Mouse (Mus musculus): Measurements from ENCODE around the gene Col28a1. TPM values are rescaled to one million over a fixed set of nuclear protein-coding genes. Genes with fewer than 3 reads are reported as not detected.
"Not testable (repeated sequence)": the region's sequence is repeated elsewhere in the genome, so short reads cannot be mapped to it uniquely, and the experiment has no call there.

Col28a1 gene
- polyA plus RNA-seq, 1 experiment from 2014 or later = 0.61 TPM

DNA sequence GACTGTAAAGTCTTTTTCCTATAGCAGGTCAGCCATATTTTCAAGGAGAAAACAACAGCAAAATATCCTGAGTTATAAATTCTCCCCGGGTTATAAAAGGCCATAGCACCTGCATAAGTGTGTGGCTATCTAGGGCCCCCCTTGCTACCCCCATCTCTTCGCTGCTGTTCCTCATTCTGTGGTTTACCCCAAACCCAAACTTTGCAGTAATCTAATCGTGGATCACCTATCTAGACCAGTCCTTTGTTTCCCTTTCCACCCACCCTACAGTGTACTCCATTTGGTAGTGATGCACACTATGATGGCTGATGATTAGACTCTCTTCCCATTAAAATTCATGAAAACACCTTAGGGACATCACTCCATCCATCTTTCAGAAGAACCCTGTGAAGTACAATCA lies 125.3 kb downstream of the Col28a1 start:
- H3K4me1 ChIP-seq = no peaks in the 10 kb centered on the region
- no peak overlapping the region for H3K27ac ChIP-seq (replicated peaks)
- no peak for ATAC-seq (replicated peaks)
- no peaks in the 10 kb centered on the region for H3K36me3 ChIP-seq
- 89% methylated on average over 3 of the region's 3 CpGs for WGBS
- H3K9ac ChIP-seq (replicated peaks) = no peak overlapping the region
- H3K4me3 ChIP-seq = no peak overlapping the region
- H3K9me3 ChIP-seq = no peaks in the 10 kb centered on the region
- H3K27me3 ChIP-seq = no peaks in the 10 kb centered on the region
- H3K4me2 ChIP-seq (replicated peaks) = no peak overlapping the region

GRCm38 (mm10) chr6:8066208-8066607 lies 126.2 kb downstream of the Col28a1 start:
- no peak overlapping the region for H3K9ac ChIP-seq (replicated peaks)
- H3K9me3 ChIP-seq = no peaks in the 10 kb centered on the region
- no peak for ATAC-seq (replicated peaks)
- H3K4me2 ChIP-seq (replicated peaks) = no peak overlapping the region
- H3K27ac ChIP-seq (replicated peaks) = no peak overlapping the region
- H3K36me3 ChIP-seq = no peaks in the 10 kb centered on the region
- H3K27me3 ChIP-seq = no peaks in the 10 kb centered on the region
- no peaks in the 10 kb centered on the region for H3K4me1 ChIP-seq
- WGBS = 49% methylated on average over 3 of the region's 3 CpGs
- no peak overlapping the region for H3K4me3 ChIP-seq

DNA sequence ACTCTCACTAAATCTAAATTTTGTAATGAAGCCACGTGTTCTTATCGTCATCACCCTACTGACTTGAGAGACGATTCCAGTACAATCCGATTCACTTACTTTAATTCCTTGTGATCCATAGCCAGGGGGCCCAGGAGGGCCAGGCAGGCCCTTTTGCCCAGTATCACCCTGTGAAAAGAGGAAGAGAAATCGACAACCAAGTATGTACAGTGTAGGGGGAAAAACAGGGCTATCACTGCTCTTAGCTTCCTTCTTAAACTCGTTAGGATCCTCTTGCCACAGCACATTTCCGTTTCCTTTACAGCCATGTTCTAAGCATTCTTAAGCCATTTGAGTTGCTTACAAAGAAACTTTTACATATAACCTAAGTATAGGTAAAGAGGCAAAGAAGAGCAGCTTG lies 133.2 kb downstream of the Col28a1 start:
- no peak for ATAC-seq (replicated peaks)

GRCm38 (mm10) chr6:8048216-8048615 lies 144.2 kb downstream of the Col28a1 start:
- H3K4me3 ChIP-seq = no peak overlapping the region
- no peak for ATAC-seq (replicated peaks)
- 84% methylated on average over 2 of the region's 2 CpGs for WGBS

More for the DNA sequence above, 133.2 kb downstream of the Col28a1 start:
- Histone ChIP-seq H3K9ac (replicated peaks) (no peak overlapping the region), H3K36me3 (no peaks in the 10 kb centered on the region), H3K4me1 (no peaks in the 10 kb centered on the region), H3K4me2 (replicated peaks) (no peak overlapping the region), H3K27ac (replicated peaks) (no peak overlapping the region), H3K9me3 (no peaks in the 10 kb centered on the region), H3K4me3 (no peak overlapping the region), H3K27me3 (no peaks in the 10 kb centered on the region)
- WGBS = 85% methylated on average over 7 of the region's 7 CpGs

GRCm38 (mm10) chr6:8046446-8046845 lies 146.0 kb downstream of the Col28a1 start:
- Histone ChIP-seq H3K4me1 (no peaks in the 10 kb centered on the region), H3K4me3 (no peak overlapping the region), H3K9ac (replicated peaks) (no peak overlapping the region), H3K9me3 (no peaks in the 10 kb centered on the region), H3K4me2 (replicated peaks) (no peak overlapping the region), H3K36me3 (no peaks in the 10 kb centered on the region), H3K27me3 (no peaks in the 10 kb centered on the region), H3K27ac (replicated peaks) (no peak overlapping the region)
- 89% methylated on average over 4 of the region's 4 CpGs for WGBS
- ATAC-seq (replicated peaks) = no peak

More at GRCm38 (mm10) chr6:8048216-8048615, 144.2 kb downstream of the Col28a1 start:
- no peaks in the 10 kb centered on the region for H3K4me1 ChIP-seq
- H3K27me3 ChIP-seq = no peaks in the 10 kb centered on the region
- H3K9ac ChIP-seq (replicated peaks) = no peak overlapping the region
- no peak overlapping the region for H3K4me2 ChIP-seq (replicated peaks)
- no peaks in the 10 kb centered on the region for H3K36me3 ChIP-seq
- H3K9me3 ChIP-seq = no peaks in the 10 kb centered on the region
- no peak overlapping the region for H3K27ac ChIP-seq (replicated peaks)

GRCm38 (mm10) chr6:8045825-8046224 lies 146.6 kb downstream of the Col28a1 start:
- no peak overlapping the region for H3K27ac ChIP-seq (replicated peaks)
- no peak for ATAC-seq (replicated peaks)
- no peaks in the 10 kb centered on the region for H3K4me1 ChIP-seq
- no peaks in the 10 kb centered on the region for H3K9me3 ChIP-seq
- no peak overlapping the region for H3K4me3 ChIP-seq
- WGBS = 100% methylated on average over 1 of the region's 1 CpGs
- H3K4me2 ChIP-seq (replicated peaks) = no peak overlapping the region
- H3K36me3 ChIP-seq = no peaks in the 10 kb centered on the region
- H3K9ac ChIP-seq (replicated peaks) = no peak overlapping the region
- H3K27me3 ChIP-seq = no peaks in the 10 kb centered on the region

GRCm38 (mm10) chr6:8028711-8029110 lies 163.7 kb downstream of the Col28a1 start:
- H3K9ac ChIP-seq (replicated peaks) = no peak overlapping the region

GRCm38 (mm10) chr6:8025332-8026129 lies 166.9 kb downstream of the Col28a1 start:
- Histone ChIP-seq H3K27me3 (no peaks in the 10 kb centered on the region), H3K9me3 (no peaks in the 10 kb centered on the region), H3K4me3 (no peak overlapping the region), H3K4me2 (replicated peaks) (no peak overlapping the region), H3K27ac (replicated peaks) (no peak overlapping the region), H3K36me3 (no peaks in the 10 kb centered on the region), H3K9ac (replicated peaks) (no peak overlapping the region), H3K4me1 (no peaks in the 10 kb centered on the region)
- WGBS = 89% methylated on average over 7 of the region's 7 CpGs
- ATAC-seq (replicated peaks) = no peak

More at GRCm38 (mm10) chr6:8028711-8029110, 163.7 kb downstream of the Col28a1 start:
- H3K4me2 ChIP-seq (replicated peaks) = no peak overlapping the region
- H3K9me3 ChIP-seq = no peaks in the 10 kb centered on the region
- ATAC-seq (replicated peaks) = no peak
- no peaks in the 10 kb centered on the region for H3K36me3 ChIP-seq
- H3K4me1 ChIP-seq = no peaks in the 10 kb centered on the region
- H3K4me3 ChIP-seq = no peak overlapping the region
- H3K27me3 ChIP-seq = no peaks in the 10 kb centered on the region
- H3K27ac ChIP-seq (replicated peaks) = no peak overlapping the region
- WGBS = 89% methylated on average over 4 of the region's 4 CpGs

DNA sequence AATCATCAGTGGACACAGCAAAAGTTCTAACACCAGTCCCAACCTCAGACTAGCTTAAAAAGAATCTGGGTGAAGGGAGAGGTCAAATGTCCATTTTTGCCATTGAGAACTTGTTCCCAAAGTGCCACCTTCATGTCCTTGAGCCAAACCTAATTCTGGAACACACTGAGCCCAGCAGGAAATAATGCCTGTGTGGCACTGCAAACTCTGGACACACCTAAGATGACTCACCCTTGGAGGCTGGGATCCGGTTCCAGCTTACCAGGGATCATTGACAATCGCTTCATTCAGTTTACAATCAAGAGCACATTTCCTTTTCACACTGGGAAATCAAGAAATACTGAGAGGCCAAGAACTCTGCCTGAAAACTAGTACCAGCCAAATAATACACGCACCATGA lies 168.9 kb downstream of the Col28a1 start:
- H3K4me2 ChIP-seq (replicated peaks) = no peak overlapping the region
- 82% methylated on average over 3 of the region's 3 CpGs for WGBS
- H3K9me3 ChIP-seq = no peaks in the 10 kb centered on the region
- H3K9ac ChIP-seq (replicated peaks) = no peak overlapping the region
- H3K36me3 ChIP-seq = no peaks in the 10 kb centered on the region
- H3K27ac ChIP-seq (replicated peaks) = no peak overlapping the region
- no peaks in the 10 kb centered on the region for H3K27me3 ChIP-seq
- H3K4me1 ChIP-seq = no peaks in the 10 kb centered on the region
- no peak for ATAC-seq (replicated peaks)
- H3K4me3 ChIP-seq = no peak overlapping the region

GRCm38 (mm10) chr6:7994736-7995135 lies 197.7 kb downstream of the Col28a1 start:
- Histone ChIP-seq H3K9ac (replicated peaks) (no peak overlapping the region), H3K27ac (replicated peaks) (no peak overlapping the region), H3K4me1 (no peaks in the 10 kb centered on the region), H3K27me3 (no peaks in the 10 kb centered on the region), H3K36me3 (no peaks in the 10 kb centered on the region), H3K4me2 (replicated peaks) (no peak overlapping the region), H3K4me3 (no peak overlapping the region), H3K9me3 (no peaks in the 10 kb centered on the region)
- 68% methylated on average over 4 of the region's 4 CpGs for WGBS
- ATAC-seq (replicated peaks) = no peak

GRCm38 (mm10) chr6:7983646-7983979 lies 208.8 kb downstream of the Col28a1 start:
- H3K27ac ChIP-seq (replicated peaks) = no peak overlapping the region
- peak overlapping the region; percentile 22; the same call in 1 of the 2 replicates for H3K4me2 ChIP-seq (replicated peaks)
- no peaks in the 10 kb centered on the region for H3K4me1 ChIP-seq
- no peaks in the 10 kb centered on the region for H3K36me3 ChIP-seq
- WGBS = 54% methylated on average over 7 of the region's 7 CpGs
- H3K27me3 ChIP-seq = no peaks in the 10 kb centered on the region
- ATAC-seq (replicated peaks) = peak; percentile 46
- no peak overlapping the region for H3K9ac ChIP-seq (replicated peaks)
- H3K9me3 ChIP-seq = no peaks in the 10 kb centered on the region
- H3K4me3 ChIP-seq = peak overlapping the region; percentile 29

DNA sequence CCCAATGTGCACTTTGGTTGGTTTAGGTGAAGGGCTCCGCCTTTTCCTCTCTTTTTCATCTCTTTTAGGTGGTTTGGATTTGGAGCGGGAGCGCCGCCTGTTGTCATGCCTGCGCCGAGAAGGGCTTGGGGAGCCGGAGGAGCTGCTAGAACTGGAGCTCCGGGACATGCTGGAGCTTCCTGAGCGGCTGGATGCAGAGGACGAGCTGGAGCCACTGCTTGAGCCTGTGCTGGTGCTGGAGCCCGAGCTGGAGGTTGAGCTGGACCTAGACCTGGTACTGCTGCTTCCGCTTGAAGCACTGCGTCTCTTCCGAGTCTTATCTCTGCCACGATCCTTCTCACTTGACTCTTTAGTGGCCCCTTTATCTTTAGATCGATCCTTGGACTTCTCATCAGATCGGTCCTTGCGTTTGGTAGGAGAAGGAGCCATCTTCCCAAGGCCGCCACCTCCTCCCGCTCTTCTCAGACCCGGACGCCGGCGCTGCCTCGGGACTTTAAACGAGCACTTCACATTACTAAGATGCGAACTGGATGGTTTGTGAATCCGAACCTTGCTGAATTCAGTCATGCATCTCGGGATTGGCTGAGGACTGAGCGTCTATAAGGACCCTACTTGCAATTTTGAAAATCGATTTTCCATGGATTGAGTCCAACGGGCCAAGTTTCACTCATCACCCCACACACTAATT lies 209.3 kb downstream of the Col28a1 start:
- 69% methylated on average over 32 of the region's 32 CpGs for WGBS

More for the DNA sequence above, 209.3 kb downstream of the Col28a1 start:
- not testable (repeated sequence) for H3K9me3 ChIP-seq; H3K27ac ChIP-seq (replicated peaks); H3K36me3 ChIP-seq; H3K4me1 ChIP-seq; H3K27me3 ChIP-seq; H3K9ac ChIP-seq (replicated peaks)
- Histone ChIP-seq H3K4me2 (replicated peaks) (peak overlapping the region; percentile 22), H3K4me3 (peak overlapping the region; percentile 29)
- peak; percentile 55 for ATAC-seq (replicated peaks)

All from forebrain, embryonic 15.5 days (tissue).